In genomic region chr7:129256621-129257373, GRCm38 (mm10) we compare ENCODE assay signal across 8 mouse cellular contexts. TPM values are rescaled to one million over a fixed set of nuclear protein-coding genes. Genes with fewer than 3 reads are reported as not detected.
DNase-seq lines count a peak whose midpoint lies in the region; ATAC-seq and TF ChIP-seq lines count a peak whose summit lies in the region.

TSS of gene Plpp4 (plus strand) at chr7:129257031.

- H3K4me2 ChIP-seq in intestine, embryonic 15.5 days (replicated peaks): peak within 1 kb of the TSS; percentile 94
- H3K4me2 ChIP-seq in liver, embryonic 13.5 days: peak within 1 kb of the TSS; percentile 21

- WGBS in intestine, embryonic 15.5 days: under 1% methylated on average over 64 of the region's 66 CpGs
- WGBS in liver, embryonic 13.5 days (ENCODE audit: insufficient replicate concordance): 3% methylated on average over 65 of the region's 66 CpGs

- peaks cover 30% of the 10 kb centered on the region for H3K27me3 ChIP-seq in intestine, embryonic 15.5 days (replicated peaks)
- H3K27me3 ChIP-seq in liver, embryonic 13.5 days: peaks cover 35% of the 10 kb centered on the region

- peak within 1 kb of the TSS; percentile 20 for H3K9ac ChIP-seq in intestine, embryonic 15.5 days
- H3K9ac ChIP-seq in liver, embryonic 13.5 days: no peak within 1 kb of the TSS

- H3K9me3 ChIP-seq in intestine, embryonic 15.5 days: no peaks in the 10 kb centered on the region
- no peaks in the 10 kb centered on the region for H3K9me3 ChIP-seq in liver, embryonic 13.5 days (replicated peaks)

- intact Hi-C loops in gastrocnemius, adult 2 months (cut with DNase I): no loop called here
- intact Hi-C loops in gastrocnemius, postnatal 36 days (cut with DNase I): no loop called here

- DNase-seq in gastrocnemius, adult 2 months: peak; percentile 44
- DNase-seq in gastrocnemius, postnatal 36 days: no peak
- DNase-seq in adrenal gland, postnatal 10 days: peak; percentile 53
- peak in 1 of 2 experiments; percentile 53 for DNase-seq in frontal cortex, adult 2 months (ENCODE audit: extremely low spot score in 1 of 2, low spot score in 1 of 2)
- DNase-seq in liver, embryonic 13.5 days: no peak
- DNase-seq in right cerebral cortex, adult 2 months (ENCODE audit: low spot score in 2 of 2): peak; percentile 49 to 57
- DNase-seq in cerebellum, adult 11 months: no peak

- H3K27ac ChIP-seq in gastrocnemius, adult 2 months: no peak within 1 kb of the TSS
- H3K27ac ChIP-seq in intestine, embryonic 15.5 days: no peak within 1 kb of the TSS
- H3K27ac ChIP-seq in liver, embryonic 13.5 days: no peak within 1 kb of the TSS

- no peaks in the 10 kb centered on the region for H3K36me3 ChIP-seq in intestine, embryonic 15.5 days
- no peaks in the 10 kb centered on the region for H3K36me3 ChIP-seq in liver, embryonic 13.5 days

- ATAC-seq in intestine, embryonic 15.5 days: peak; percentile 87
- no peak for ATAC-seq in liver, embryonic 13.5 days (ENCODE audit: low read depth)

- peak within 1 kb of the TSS; percentile 65 for H3K4me3 ChIP-seq in gastrocnemius, adult 2 months
- H3K4me3 ChIP-seq in intestine, embryonic 15.5 days (replicated peaks): peak within 1 kb of the TSS; percentile 46
- 0 out of 2 replicates have a peak within 1 kb of the TSS, but pooled peaks have one; percentile 8 for H3K4me3 ChIP-seq in liver, embryonic 13.5 days (replicated peaks)

- peaks cover 11% of the 10 kb centered on the region for H3K4me1 ChIP-seq in intestine, embryonic 15.5 days (replicated peaks)
- H3K4me1 ChIP-seq in liver, embryonic 13.5 days (replicated peaks): no peaks in the 10 kb centered on the region

- TF ChIP-seq CTCF in gastrocnemius, adult 2 months (IDR thresholded peaks at IDR 0.05): no peak

RNA-seq across cellular contexts. Expression of gene Plpp4, which starts in this region (rescaled TPM):
- total RNA-seq in gastrocnemius, adult 2 months (2021): not detected
- total RNA-seq in gastrocnemius, postnatal 36 days (2021): not detected
- total RNA-seq in adrenal gland, postnatal 10 days (2021): under 1 TPM; 0.27 to 0.45 TPM
- polyA plus RNA-seq in frontal cortex, adult 2 months (2012; rRNA removed): 13.3 and 14.7 TPM in 2 replicates
- polyA plus RNA-seq in intestine, embryonic 15.5 days (2015; fragmentation: Nextera tagmentation; extraction: Ambion mirVana): 0.41 TPM in 1 of 2 replicates, not detected in the other
- 0.10 TPM in 1 of 2 replicates, not detected in the other for polyA plus RNA-seq in liver, embryonic 13.5 days (2015; fragmentation: Nextera tagmentation; extraction: Ambion mirVana)

Comparison
In these comparisons a context has a peak if more than half of its experiments do, and no peak if none do; other contexts are left out.
1. RNA of gene Plpp4 (polyA plus RNA-seq): 13.3 to 14.7 TPM in frontal cortex, adult 2 months; 0.41 TPM in intestine, embryonic 15.5 days and 0.10 TPM in liver, embryonic 13.5 days; every median in the first group is over 10 times any median in the second.
2. Peak in DNase-seq and H3K4me3 ChIP-seq in gastrocnemius, adult 2 months; RNA of the gene not detected or under 1 TPM.
3. Peak in DNase-seq in adrenal gland, postnatal 10 days; RNA of the gene not detected or under 1 TPM.
4. Peak in ATAC-seq, H3K4me3 ChIP-seq, H3K9ac ChIP-seq and H3K4me2 ChIP-seq in intestine, embryonic 15.5 days; RNA of the gene not detected or under 1 TPM.
5. DNase-seq: peak in right cerebral cortex, adult 2 months (2 of 2); none in gastrocnemius, postnatal 36 days (0 of 2), liver, embryonic 13.5 days (single experiment) and cerebellum, adult 11 months (single experiment).
6. H3K4me3 ChIP-seq: peak in every context shown above with its lines; median percentile 65 in gastrocnemius, adult 2 months; 46 in intestine, embryonic 15.5 days; 8 in liver, embryonic 13.5 days.